Mouse (Mus musculus): ENCODE results near the gene Mrps15. TPM values are rescaled to one million over a fixed set of nuclear protein-coding genes. Genes with fewer than 3 reads are reported as not detected.

Gene Mrps15
- polyA plus RNA-seq, 1 experiment from 2014 or later: 148 TPM

DNA sequence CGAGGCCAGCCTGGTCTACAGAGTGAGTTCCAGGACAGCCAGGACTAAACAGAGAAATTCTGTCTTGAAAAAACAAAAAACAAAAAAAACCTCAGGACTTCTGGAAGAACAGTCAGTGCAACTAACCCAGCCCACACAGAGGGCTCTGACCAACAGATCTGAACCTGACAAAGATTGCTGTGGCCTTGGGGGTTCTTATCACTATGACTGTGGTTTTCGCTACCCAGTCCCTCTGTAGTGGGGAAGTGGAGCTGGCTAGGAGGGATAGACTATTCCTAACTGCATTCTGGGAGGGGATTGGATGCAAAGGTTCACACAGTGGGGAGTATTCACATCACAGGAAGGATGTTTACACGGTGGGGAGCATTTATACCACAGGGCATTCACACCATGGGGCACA is 17.7 kb upstream of the Mrps15 start:
- DNase-seq (ENCODE audit: low spot score): no peak
- H3K27ac ChIP-seq (ENCODE audit: low read depth): no peak overlapping the region
- 65% methylated on average over 3 of the region's 3 CpGs for WGBS

DNA sequence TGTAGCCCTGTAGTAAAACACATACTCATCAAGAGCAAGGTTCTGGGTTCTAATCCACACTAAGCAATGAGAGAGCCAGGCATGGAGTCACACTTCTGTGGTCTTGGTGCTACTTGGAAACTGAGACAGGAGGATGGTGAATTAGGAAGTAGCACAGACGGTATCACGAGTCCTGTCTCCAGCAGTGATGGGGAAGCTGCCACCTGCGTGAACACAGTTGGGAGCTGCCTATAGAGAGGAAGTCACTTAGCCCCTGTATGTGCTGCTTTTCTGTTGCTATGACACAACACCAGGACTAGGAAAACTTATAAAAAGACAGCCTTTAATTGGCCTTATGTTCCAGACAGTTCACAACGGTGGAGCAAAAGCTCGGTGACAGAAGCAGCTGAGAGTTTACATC is 16.0 kb upstream of the Mrps15 start:
- no peak for ATAC-seq (replicated peaks; ENCODE audit: low FRiP score, low TSS enrichment, low read depth)
- WGBS: 81% methylated on average over 5 of the region's 5 CpGs

More for the DNA sequence above, 17.7 kb upstream of the Mrps15 start:
- H3K4me1 ChIP-seq (replicated peaks; ENCODE audit: control insufficient read depth, insufficient read depth, low read length): no peaks in the 10 kb centered on the region
- ATAC-seq (replicated peaks; ENCODE audit: low FRiP score, low TSS enrichment, low read depth): no peak
- no peaks in the 10 kb centered on the region for H3K36me3 ChIP-seq (ENCODE audit: control insufficient read depth, insufficient read depth, low read length)
- no peak overlapping the region for H3K4me2 ChIP-seq (ENCODE audit: low read length)
- no peaks in the 10 kb centered on the region for H3K9me3 ChIP-seq (ENCODE audit: control insufficient read depth, low read length)
- no peaks in the 10 kb centered on the region for H3K27me3 ChIP-seq (replicated peaks; ENCODE audit: control insufficient read depth, insufficient read depth, low read length)
- no peak overlapping the region for H3K9ac ChIP-seq (ENCODE audit: low read length)
- H3K4me3 ChIP-seq (ENCODE audit: low read depth, low read length): no peak overlapping the region

DNA sequence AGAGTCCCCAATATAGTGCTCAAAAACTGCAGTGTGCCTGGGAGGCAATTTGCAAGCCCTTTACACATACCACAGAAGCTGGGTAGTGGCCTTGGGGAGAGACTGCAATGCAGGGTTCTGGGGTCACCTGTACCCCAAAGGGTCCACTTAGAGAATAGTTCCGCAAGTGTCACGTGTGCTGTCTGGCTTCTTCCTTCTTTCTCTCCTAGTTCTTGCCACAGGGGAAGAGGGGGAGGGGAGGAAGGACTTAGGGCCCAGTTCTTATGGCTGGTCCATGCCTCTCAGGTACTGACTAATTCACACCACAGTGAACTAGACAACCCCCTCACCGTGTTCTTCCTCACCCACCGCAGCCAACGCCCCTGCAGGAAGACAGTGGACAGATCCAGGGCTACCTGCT is 11.3 kb upstream of the Mrps15 start:
- Histone ChIP-seq H3K36me3 (ENCODE audit: control insufficient read depth, insufficient read depth, low read length) (no peaks in the 10 kb centered on the region), H3K9me3 (ENCODE audit: control insufficient read depth, low read length) (no peaks in the 10 kb centered on the region), H3K4me1 (replicated peaks; ENCODE audit: control insufficient read depth, insufficient read depth, low read length) (no peaks in the 10 kb centered on the region), H3K27ac (ENCODE audit: low read depth) (no peak overlapping the region), H3K4me2 (ENCODE audit: low read length) (no peak overlapping the region), H3K9ac (ENCODE audit: low read length) (no peak overlapping the region), H3K4me3 (ENCODE audit: low read depth, low read length) (no peak overlapping the region), H3K27me3 (replicated peaks; ENCODE audit: control insufficient read depth, insufficient read depth, low read length) (no peaks in the 10 kb centered on the region)
- 85% methylated on average over 5 of the region's 5 CpGs for WGBS
- DNase-seq (ENCODE audit: low spot score) (no peak), ATAC-seq (replicated peaks; ENCODE audit: low FRiP score, low TSS enrichment, low read depth) (no peak)

More for the DNA sequence above, 16.0 kb upstream of the Mrps15 start:
- Histone ChIP-seq H3K4me2 (ENCODE audit: low read length) (no peak overlapping the region), H3K4me1 (replicated peaks; ENCODE audit: control insufficient read depth, insufficient read depth, low read length) (no peaks in the 10 kb centered on the region), H3K36me3 (ENCODE audit: control insufficient read depth, insufficient read depth, low read length) (no peaks in the 10 kb centered on the region), H3K9me3 (ENCODE audit: control insufficient read depth, low read length) (no peaks in the 10 kb centered on the region), H3K4me3 (ENCODE audit: low read depth, low read length) (no peak overlapping the region), H3K27me3 (replicated peaks; ENCODE audit: control insufficient read depth, insufficient read depth, low read length) (no peaks in the 10 kb centered on the region), H3K9ac (ENCODE audit: low read length) (no peak overlapping the region), H3K27ac (ENCODE audit: low read depth) (no peak overlapping the region)
- DNase-seq (ENCODE audit: low spot score): no peak

DNA sequence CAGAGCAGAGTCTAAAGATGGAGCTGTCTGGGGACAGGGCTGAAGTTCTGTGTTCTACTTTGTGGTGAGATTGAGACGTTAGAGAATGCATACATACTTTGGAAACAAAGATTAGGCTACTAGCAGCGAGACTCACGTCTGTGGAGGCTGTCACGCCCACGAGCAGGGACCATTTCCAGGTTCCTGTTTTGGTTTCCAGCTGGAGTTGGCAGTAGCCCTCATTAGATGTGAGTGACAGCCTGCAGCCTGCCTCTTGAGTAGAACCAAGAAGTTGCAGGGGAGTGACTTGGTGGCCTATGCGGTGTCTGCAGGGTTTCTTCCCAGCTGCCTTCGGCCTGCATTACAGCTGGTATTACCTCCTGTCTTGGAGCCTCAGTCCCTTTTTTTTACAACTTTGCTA is 4.9 kb downstream of the Mrps15 start:
- 87% methylated on average over 7 of the region's 7 CpGs for WGBS
- peaks cover 58% of the 10 kb centered on the region for H3K36me3 ChIP-seq (ENCODE audit: control insufficient read depth, insufficient read depth, low read length)
- DNase-seq (ENCODE audit: low spot score): no peak

DNA sequence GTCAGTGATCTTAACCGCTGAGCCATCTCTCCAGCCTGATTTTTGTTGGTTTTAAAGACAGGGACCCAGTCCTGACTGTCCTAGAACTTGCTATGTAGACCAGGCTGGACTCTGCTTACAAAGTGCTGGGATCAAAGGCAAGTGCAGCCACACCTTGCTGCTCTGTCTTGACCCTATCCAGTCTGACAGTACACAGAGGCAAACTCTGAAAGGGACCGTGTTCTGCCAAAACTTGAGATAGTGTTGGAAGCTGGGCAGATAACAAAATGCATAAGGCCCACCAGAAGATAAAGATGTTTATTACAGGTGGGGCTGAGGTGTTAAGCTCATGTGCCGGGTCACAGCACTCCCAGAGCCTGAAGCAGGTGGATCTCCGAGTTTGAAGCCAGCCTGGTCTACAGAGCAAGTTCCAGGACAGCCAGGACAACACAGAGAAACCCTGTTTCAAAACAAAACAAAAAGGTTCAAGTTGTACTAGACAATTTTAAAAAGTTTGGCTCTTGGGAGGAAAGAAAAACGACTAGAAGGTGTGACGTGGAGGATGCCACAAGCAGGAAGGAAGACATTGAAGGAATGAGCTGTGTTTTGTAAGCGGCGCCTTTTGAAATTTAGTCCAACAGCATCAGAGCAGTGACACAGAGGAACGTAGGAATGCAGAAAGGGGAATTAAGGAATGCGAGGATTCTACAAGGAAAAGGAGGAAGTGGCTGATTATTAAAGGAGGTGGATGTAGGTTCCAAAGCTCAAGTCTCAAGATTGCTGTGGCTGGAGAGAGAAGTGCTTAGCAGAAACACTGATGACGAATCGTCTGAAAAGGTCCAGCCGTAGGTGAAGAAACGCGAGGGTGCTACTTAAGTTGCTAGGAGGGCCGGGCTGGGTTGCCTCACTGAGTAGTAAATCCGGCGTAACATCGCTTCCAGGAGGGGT is 10.7 kb downstream of the Mrps15 start:
- 13% methylated on average over 19 of the region's 19 CpGs for WGBS
- Histone ChIP-seq H3K4me1 (replicated peaks; ENCODE audit: control insufficient read depth, insufficient read depth, low read length) (peaks cover 3% of the 10 kb centered on the region; the same call in 1 of the 2 replicates), H3K27ac (ENCODE audit: low read depth) (peak overlapping the region; percentile 52; the same call in 1 of the 2 replicates), H3K9me3 (ENCODE audit: control insufficient read depth, low read length) (no peaks in the 10 kb centered on the region), H3K27me3 (replicated peaks; ENCODE audit: control insufficient read depth, insufficient read depth, low read length) (no peaks in the 10 kb centered on the region), H3K4me2 (ENCODE audit: low read length) (peak overlapping the region; percentile 78), H3K4me3 (ENCODE audit: low read depth, low read length) (peak overlapping the region; percentile 68), H3K36me3 (ENCODE audit: control insufficient read depth, insufficient read depth, low read length) (peaks cover 31% of the 10 kb centered on the region), H3K9ac (ENCODE audit: low read length) (peak overlapping the region; percentile 34)
- DNase-seq (ENCODE audit: low spot score) (peak; percentile 51), ATAC-seq (replicated peaks; ENCODE audit: low FRiP score, low TSS enrichment, low read depth) (peak; percentile 26; the same call in 1 of the 2 replicates)

More for the DNA sequence above, 4.9 kb downstream of the Mrps15 start:
- H3K4me3 ChIP-seq (ENCODE audit: low read depth, low read length): no peak overlapping the region
- no peaks in the 10 kb centered on the region for H3K27me3 ChIP-seq (replicated peaks; ENCODE audit: control insufficient read depth, insufficient read depth, low read length)
- no peak overlapping the region for H3K27ac ChIP-seq (ENCODE audit: low read depth)
- no peaks in the 10 kb centered on the region for H3K9me3 ChIP-seq (ENCODE audit: control insufficient read depth, low read length)
- no peak for ATAC-seq (replicated peaks; ENCODE audit: low FRiP score, low TSS enrichment, low read depth)
- H3K4me1 ChIP-seq (replicated peaks; ENCODE audit: control insufficient read depth, insufficient read depth, low read length): peaks cover 10% of the 10 kb centered on the region
- H3K9ac ChIP-seq (ENCODE audit: low read length): no peak overlapping the region
- no peak overlapping the region for H3K4me2 ChIP-seq (ENCODE audit: low read length)

DNA sequence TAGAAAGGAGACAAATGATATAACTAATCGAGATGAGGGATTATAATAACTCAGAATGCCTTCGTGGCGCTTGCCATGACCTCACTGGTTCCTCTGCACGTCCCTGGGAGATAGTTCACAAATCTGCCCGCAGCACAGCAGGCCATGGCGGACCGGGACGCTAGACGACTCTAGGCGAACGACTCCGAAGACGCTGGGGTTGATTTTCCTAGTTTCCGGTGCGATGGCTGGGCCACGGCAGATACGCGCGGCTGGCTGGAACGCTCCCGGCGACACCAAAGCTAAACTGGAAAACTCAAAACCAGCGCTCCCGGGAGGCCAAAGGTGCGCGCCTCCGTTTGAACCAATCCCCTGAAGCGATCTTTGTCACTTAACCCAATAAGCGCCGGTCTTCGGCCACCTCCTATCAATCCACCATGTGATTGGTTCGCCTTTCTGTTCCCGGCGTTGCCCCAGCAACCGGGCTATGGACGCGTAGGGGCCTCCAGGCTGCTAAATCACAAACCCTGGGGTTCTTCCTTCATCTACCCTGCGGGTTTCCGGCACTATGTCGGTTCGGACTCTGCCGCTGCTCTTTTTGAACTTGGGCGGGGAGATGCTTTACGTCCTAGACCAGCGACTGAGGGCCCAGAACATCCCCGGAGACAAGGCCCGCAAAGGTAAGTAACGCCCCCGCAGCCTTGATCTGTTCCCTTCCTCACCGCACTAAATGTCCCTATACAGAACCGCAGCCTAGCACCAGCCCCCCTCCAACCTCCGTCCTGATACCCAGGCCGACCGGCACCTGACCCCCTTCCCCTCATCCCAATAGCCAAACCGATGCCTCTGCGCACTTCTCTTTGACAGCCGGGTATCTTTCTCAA is 11.6 kb downstream of the Mrps15 start, which contains the start of gene Oscp1:
TSS of gene Oscp1 (plus strand) at position 432 of the 863 bp plus-strand sequence.
- H3K4me3 ChIP-seq (ENCODE audit: low read depth, low read length): peak within 1 kb of the TSS; percentile 68
- peak within 1 kb of the TSS; percentile 78 for H3K4me2 ChIP-seq (ENCODE audit: low read length)
- peak within 1 kb of the TSS; percentile 52; the same call in 1 of the 2 replicates for H3K27ac ChIP-seq (ENCODE audit: low read depth)
- peak; percentile 95 for ATAC-seq (replicated peaks; ENCODE audit: low FRiP score, low TSS enrichment, low read depth)
- WGBS: under 1% methylated on average over 57 of the region's 57 CpGs
- no peaks in the 10 kb centered on the region for H3K9me3 ChIP-seq (ENCODE audit: control insufficient read depth, low read length)
- DNase-seq (ENCODE audit: low spot score): peak; percentile 93
- H3K36me3 ChIP-seq (ENCODE audit: control insufficient read depth, insufficient read depth, low read length): peaks cover 26% of the 10 kb centered on the region
- peak within 1 kb of the TSS; percentile 34 for H3K9ac ChIP-seq (ENCODE audit: low read length)
- H3K27me3 ChIP-seq (replicated peaks; ENCODE audit: control insufficient read depth, insufficient read depth, low read length): no peaks in the 10 kb centered on the region
- H3K4me1 ChIP-seq (replicated peaks; ENCODE audit: control insufficient read depth, insufficient read depth, low read length): peaks cover 3% of the 10 kb centered on the region; the same call in 1 of the 2 replicates

DNA sequence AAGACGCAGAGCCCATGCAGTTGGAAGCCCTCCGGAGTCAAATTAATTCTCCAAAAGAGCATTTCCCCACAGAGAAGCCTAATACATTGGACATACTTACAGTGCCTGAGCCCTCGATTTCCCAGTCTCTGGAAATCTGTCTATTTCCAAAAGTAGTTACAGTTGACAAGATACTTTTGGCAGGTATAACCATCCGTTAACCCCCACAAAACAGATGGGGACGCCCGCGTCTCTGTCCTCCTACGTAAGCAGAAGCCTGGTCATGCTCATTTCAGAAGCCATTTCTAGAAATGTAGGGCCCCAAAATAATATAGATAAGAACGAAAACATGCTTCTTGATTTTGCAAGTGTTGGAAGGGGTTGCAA is 12.3 kb downstream of the Mrps15 start:
- no peaks in the 10 kb centered on the region for H3K9me3 ChIP-seq (ENCODE audit: control insufficient read depth, low read length)
- DNase-seq (ENCODE audit: low spot score): no peak
- H3K27me3 ChIP-seq (replicated peaks; ENCODE audit: control insufficient read depth, insufficient read depth, low read length): no peaks in the 10 kb centered on the region
- whole genome bisulfite sequencing: 32% methylated on average over 9 of the region's 9 CpGs
- H3K4me1 ChIP-seq (replicated peaks; ENCODE audit: control insufficient read depth, insufficient read depth, low read length): peaks cover 3% of the 10 kb centered on the region; the same call in 1 of the 2 replicates
- H3K4me2 ChIP-seq (ENCODE audit: low read length): peak overlapping the region; percentile 78
- H3K9ac ChIP-seq (ENCODE audit: low read length): peak overlapping the region; percentile 34
- H3K4me3 ChIP-seq (ENCODE audit: low read depth, low read length): peak overlapping the region; percentile 68
- no peak overlapping the region for H3K27ac ChIP-seq (ENCODE audit: low read depth)
- no peak for ATAC-seq (replicated peaks; ENCODE audit: low FRiP score, low TSS enrichment, low read depth)
- H3K36me3 ChIP-seq (ENCODE audit: control insufficient read depth, insufficient read depth, low read length): peaks cover 20% of the 10 kb centered on the region

DNA sequence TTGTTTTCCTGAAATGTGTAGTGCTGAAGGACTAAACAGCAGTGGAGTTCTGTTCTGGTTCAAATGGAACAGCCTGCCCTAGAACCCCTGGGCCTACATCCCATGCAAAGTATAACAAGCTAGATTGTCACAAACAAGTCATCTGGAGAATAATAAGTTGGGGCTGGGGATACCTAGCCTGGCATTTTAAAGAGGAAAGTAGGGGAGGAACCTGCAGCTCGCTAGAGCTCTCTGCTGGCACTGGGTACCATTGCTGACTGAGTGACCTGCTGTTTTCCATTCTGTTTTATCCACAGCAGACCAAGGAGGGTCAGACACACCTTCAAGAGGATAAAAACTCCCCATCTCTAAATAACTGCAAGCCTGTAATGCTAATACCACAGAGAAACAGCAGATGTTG is 16.1 kb downstream of the Mrps15 start:
- DNase-seq (ENCODE audit: low spot score) (no peak), ATAC-seq (replicated peaks; ENCODE audit: low FRiP score, low TSS enrichment, low read depth) (no peak)
- 62% methylated on average over 1 of the region's 1 CpGs for WGBS
- Histone ChIP-seq H3K9ac (ENCODE audit: low read length) (no peak overlapping the region), H3K4me3 (ENCODE audit: low read depth, low read length) (no peak overlapping the region), H3K27ac (ENCODE audit: low read depth) (no peak overlapping the region), H3K9me3 (ENCODE audit: control insufficient read depth, low read length) (no peaks in the 10 kb centered on the region), H3K36me3 (ENCODE audit: control insufficient read depth, insufficient read depth, low read length) (no peaks in the 10 kb centered on the region), H3K27me3 (replicated peaks; ENCODE audit: control insufficient read depth, insufficient read depth, low read length) (no peaks in the 10 kb centered on the region), H3K4me1 (replicated peaks; ENCODE audit: control insufficient read depth, insufficient read depth, low read length) (peaks cover under 1% of the 10 kb centered on the region; the same call in 1 of the 2 replicates), H3K4me2 (ENCODE audit: low read length) (no peak overlapping the region)

Data from intestine, embryonic 14.5 days (tissue).